Mouse (Mus musculus) myocyte (in vitro differentiated cells): Measurements from ENCODE around the gene Tsc1. TPM values are rescaled to one million over a fixed set of nuclear protein-coding genes. Genes with fewer than 3 reads are reported as not detected.

ENCODE experiments used
- H3K27me3 ChIP-seq: one replicate; pipeline ENCODE4 v1.6.1; 2011; ENCODE audit not compliant: control insufficient read depth, insufficient read depth, insufficient read length
- H3K36me3 ChIP-seq: one replicate; pipeline ENCODE4 v1.6.1; 2011; ENCODE audit not compliant: control insufficient read depth, insufficient read depth
- H3K4me2 ChIP-seq: one replicate; pipeline ENCODE4 v1.6.1; 2011; ENCODE audit warnings: low read depth, control low read depth
- H3K4me3 ChIP-seq: one replicate; pipeline ENCODE4 v1.5.1; 2011; ENCODE audit warnings: mild to moderate bottlenecking, control low read depth, moderate library complexity
- H3K79me2 ChIP-seq: one replicate; pipeline ENCODE4 v1.6.1; 2011; ENCODE audit not compliant: control insufficient read depth, insufficient read depth
- H3ac ChIP-seq: one replicate; pipeline ENCODE4 v1.6.1; 2011; ENCODE audit not compliant: control insufficient read depth, insufficient read length
- CEBPB ChIP-seq: IDR thresholded peaks from 2 replicates; pipeline ENCODE4 v1.6.1; 2011; ENCODE audit warnings: mild to moderate bottlenecking, moderate library complexity; ENCODE audit not compliant: poor library complexity, insufficient read depth, severe bottlenecking
- E2F4 ChIP-seq: IDR thresholded peaks from one replicate; pipeline ENCODE4 v1.6.1; 2011; ENCODE audit warnings: mild to moderate bottlenecking, control low read depth, moderate library complexity; ENCODE audit not compliant: insufficient read depth
- MAX ChIP-seq: IDR thresholded peaks from one replicate; pipeline ENCODE4 v1.6.1; 2011; ENCODE audit warnings: low read depth, mild to moderate bottlenecking, control low read depth
- MYOD1 ChIP-seq, 3 experiments: IDR thresholded peaks; one replicate each; pipeline ENCODE4 v1.6.1; 2011; ENCODE audit warnings: control low read depth in 2 of 3, low read depth in 2 of 3, mild to moderate bottlenecking in 2 of 3, moderate library complexity in 1 of 3; ENCODE audit not compliant: insufficient read length in 2 of 3, control insufficient read depth in 1 of 3
- MYOG ChIP-seq, 3 experiments: IDR thresholded peaks; one replicate each; pipeline ENCODE4 v1.6.1; 2011; ENCODE audit warnings: control low read depth in 2 of 3, low read depth in 2 of 3, mild to moderate bottlenecking in 2 of 3; ENCODE audit not compliant: insufficient read length in 2 of 3, control insufficient read depth in 1 of 3, insufficient read depth in 1 of 3
- POLR2A ChIP-seq: IDR thresholded peaks from one replicate; pipeline ENCODE4 v1.6.1; 2011; ENCODE audit warnings: low read depth, mild to moderate bottlenecking, control low read depth, moderate library complexity; ENCODE audit not compliant: insufficient read length
- POLR2AphosphoS2 ChIP-seq: IDR thresholded peaks from one replicate; pipeline ENCODE4 v1.6.1; 2011; ENCODE audit warnings: low read depth, control low read depth; ENCODE audit not compliant: insufficient read length
- REST ChIP-seq: IDR thresholded peaks from one replicate; pipeline ENCODE4 v1.6.1; 2011; ENCODE audit warnings: mild to moderate bottlenecking, control low read depth, moderate library complexity; ENCODE audit not compliant: insufficient read depth, insufficient read length
- SRF ChIP-seq: IDR thresholded peaks from one replicate; pipeline ENCODE4 v1.6.1; 2011; ENCODE audit warnings: low read depth; ENCODE audit not compliant: control insufficient read depth, insufficient read length
- TCF12 ChIP-seq: IDR thresholded peaks from one replicate; pipeline ENCODE4 v1.6.1; 2011; ENCODE audit warnings: mild to moderate bottlenecking, control low read depth; ENCODE audit not compliant: poor library complexity, insufficient read depth, severe bottlenecking
- TCF3 ChIP-seq: IDR thresholded peaks from one replicate; pipeline ENCODE4 v1.6.1; 2011; ENCODE audit warnings: low read depth, control low read depth; ENCODE audit not compliant: insufficient read length
- USF1 ChIP-seq: IDR thresholded peaks from one replicate; pipeline ENCODE4 v1.6.1; 2011; ENCODE audit warnings: low read depth, mild to moderate bottlenecking, control low read depth, moderate library complexity
- polyA plus RNA-seq: library from polyadenylated mRNA; unstranded; fragments of >200 nt; fragmentation: generic; extraction: Trizol; gene quantifications from one replicate; pipeline ENCODE4 v1.2.1, GENCODE M21; 2012; ENCODE audit warnings: missing spikeins

Tsc1 gene
- polyA plus RNA-seq, 1 experiment, result 7.6 TPM

DNA sequence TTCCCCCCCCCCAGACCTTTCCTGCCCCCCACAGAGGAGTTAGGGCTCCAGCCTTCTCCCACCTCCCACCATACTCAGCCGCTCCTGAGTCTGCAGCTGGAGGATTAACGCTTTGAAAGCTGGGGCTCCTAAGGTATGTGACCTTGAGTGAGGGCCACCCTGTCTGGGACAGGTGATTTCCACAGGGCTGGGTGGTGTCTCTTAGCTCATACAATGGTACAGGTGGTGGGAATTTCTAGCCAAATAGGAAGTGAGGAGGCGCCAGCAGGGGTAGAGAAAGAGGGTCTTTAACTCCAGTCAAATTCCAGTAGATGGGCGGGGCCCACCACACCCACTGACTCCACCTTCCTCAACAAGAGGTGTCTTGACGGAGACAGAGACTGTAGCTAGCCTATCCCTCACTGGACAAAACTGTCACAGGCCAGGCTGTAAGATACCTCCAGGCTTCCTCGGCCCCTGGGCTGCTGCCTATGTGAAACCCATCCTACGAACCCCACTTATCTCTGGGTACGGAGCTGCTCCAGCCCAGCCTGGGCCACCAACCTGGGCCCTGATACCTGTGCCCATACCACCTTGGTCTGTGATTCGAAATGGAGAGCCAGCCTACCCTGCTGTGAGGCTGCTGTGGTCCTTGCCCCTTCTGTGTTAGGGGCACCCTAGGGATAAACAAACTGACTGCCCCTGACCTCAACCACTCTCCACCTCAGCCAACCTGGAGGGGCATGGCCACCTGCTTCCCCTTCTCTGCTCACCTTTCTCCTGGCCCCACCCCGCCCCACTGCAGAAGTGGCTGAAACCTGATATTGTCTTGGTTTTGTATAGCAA is 33.5 kb upstream of the Tsc1 start:
- no peak overlapping the region for H3K4me2 ChIP-seq
- no peaks in the 10 kb centered on the region for H3K27me3 ChIP-seq
- TF ChIP-seq SRF (no peak), MYOD1 (IDR thresholded peaks at IDR 0.05; ENCODE audit: control insufficient read depth in 1 of 3, insufficient read length in 2 of 3, low read depth in 2 of 3) (no peak), E2F4 (no peak), POLR2A (no peak), CEBPB (no peak), MYOG (IDR thresholded peaks at IDR 0.05; ENCODE audit: control insufficient read depth in 1 of 3, insufficient read depth in 1 of 3, insufficient read length in 2 of 3, low read depth in 2 of 3) (no peak), REST (no peak), USF1 (no peak), MAX (no peak), TCF3 (no peak), POLR2AphosphoS2 (no peak), TCF12 (no peak)
- H3K36me3 ChIP-seq, result no peaks in the 10 kb centered on the region
- no peaks in the 10 kb centered on the region for H3K79me2 ChIP-seq
- H3ac ChIP-seq, result no peak overlapping the region
- no peak overlapping the region for H3K4me3 ChIP-seq

DNA sequence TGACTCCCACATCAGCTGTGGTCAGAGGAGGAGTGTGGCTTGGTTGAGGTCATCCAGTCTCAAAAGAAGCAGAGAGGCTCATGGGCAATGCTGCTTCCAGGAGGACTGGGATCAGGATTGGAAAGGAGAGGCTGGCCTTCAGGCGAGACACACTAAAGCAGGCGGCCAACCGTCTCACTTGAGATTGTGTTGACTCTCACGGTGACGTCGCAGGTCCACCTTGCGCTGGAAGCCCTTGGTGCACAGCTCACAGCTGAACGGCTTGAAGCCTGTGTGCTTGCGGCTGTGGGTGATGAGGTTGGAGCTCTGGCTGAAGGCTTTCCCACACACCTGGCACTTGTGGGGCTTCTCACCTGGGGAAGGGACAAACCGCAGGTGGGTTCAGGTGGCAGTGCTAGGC is 31.2 kb upstream of the Tsc1 start:
- TF ChIP-seq SRF, result no peak
- TF ChIP-seq USF1, result no peak
- TF ChIP-seq TCF3, result no peak
- TF ChIP-seq POLR2A, result no peak
- no peak for TF ChIP-seq REST
- no peak for TF ChIP-seq MYOG (IDR thresholded peaks at IDR 0.05; ENCODE audit: control insufficient read depth in 1 of 3, insufficient read depth in 1 of 3, insufficient read length in 2 of 3, low read depth in 2 of 3)
- no peak for TF ChIP-seq CEBPB
- no peak for TF ChIP-seq E2F4
- TF ChIP-seq MAX, result no peak
- no peak for TF ChIP-seq TCF12
- no peak for TF ChIP-seq POLR2AphosphoS2
- no peak for TF ChIP-seq MYOD1 (IDR thresholded peaks at IDR 0.05; ENCODE audit: control insufficient read depth in 1 of 3, insufficient read length in 2 of 3, low read depth in 2 of 3)
- peaks cover 10% of the 10 kb centered on the region for H3K27me3 ChIP-seq
- no peaks in the 10 kb centered on the region for H3K36me3 ChIP-seq
- no peak overlapping the region for H3ac ChIP-seq
- H3K4me2 ChIP-seq, result no peak overlapping the region
- H3K4me3 ChIP-seq, result no peak overlapping the region
- H3K79me2 ChIP-seq, result no peaks in the 10 kb centered on the region

DNA sequence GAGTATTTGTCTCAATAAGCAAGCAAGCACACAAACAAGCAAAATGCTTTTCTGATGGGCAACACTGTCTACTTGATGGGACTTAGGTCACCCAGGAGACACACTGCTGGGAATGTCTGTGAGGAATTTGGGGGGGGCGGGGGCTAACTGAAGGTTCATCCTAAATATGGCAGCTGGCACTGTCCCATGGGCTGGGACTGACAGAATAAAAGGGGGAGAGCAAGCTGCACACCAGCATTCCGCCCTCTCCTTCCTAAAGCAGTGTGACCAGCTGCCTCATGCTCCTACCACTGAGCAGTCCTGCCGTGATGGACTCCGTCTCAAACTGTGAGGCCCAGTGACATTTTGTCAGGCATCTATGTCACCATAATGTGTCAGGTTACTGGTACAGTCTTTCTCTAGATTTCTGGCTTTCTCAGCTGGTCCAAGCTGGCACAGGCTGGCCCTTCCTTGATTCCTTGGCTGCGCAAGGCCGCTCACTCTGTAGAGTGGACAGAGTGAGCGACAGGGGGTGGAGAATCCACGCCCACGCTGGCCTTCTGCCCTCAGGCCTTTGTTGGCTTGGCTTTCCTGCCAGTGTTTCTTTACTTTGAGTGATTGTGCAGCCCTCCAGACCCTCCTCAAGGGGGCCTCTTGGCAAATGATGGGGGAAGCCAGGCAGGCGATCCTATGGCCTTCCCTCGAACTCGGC is 30.2 kb upstream of the Tsc1 start:
- H3K36me3 ChIP-seq, result no peaks in the 10 kb centered on the region
- H3K27me3 ChIP-seq, result peaks cover 17% of the 10 kb centered on the region
- no peaks in the 10 kb centered on the region for H3K79me2 ChIP-seq
- no peak overlapping the region for H3ac ChIP-seq
- H3K4me2 ChIP-seq, result no peak overlapping the region
- TF ChIP-seq POLR2A (no peak), TCF12 (no peak)
- H3K4me3 ChIP-seq, result no peak overlapping the region

DNA sequence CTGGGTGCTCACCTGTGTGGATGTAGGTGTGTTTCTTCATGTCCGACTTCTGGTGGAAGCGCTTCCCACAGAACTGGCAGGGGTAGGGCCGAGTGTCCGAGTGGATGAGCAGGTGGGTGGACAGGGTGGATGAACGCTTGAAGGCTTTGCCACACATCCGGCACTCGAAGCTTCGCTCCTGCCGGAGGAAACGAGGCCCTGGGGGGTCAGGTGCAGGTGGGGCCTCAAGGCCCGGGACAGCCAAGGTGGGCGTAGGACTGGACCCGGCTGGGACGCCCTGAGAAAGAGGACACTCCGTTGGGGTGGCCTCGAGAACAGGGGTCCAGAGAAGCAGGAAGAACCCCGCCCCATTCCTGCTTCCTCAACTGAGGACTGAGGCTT is 29.6 kb upstream of the Tsc1 start:
- TF ChIP-seq TCF3 (no peak), E2F4 (no peak), CEBPB (no peak), POLR2A (no peak), MAX (no peak), REST (no peak), TCF12 (no peak), SRF (no peak), MYOG (IDR thresholded peaks at IDR 0.05; ENCODE audit: control insufficient read depth in 1 of 3, insufficient read depth in 1 of 3, insufficient read length in 2 of 3, low read depth in 2 of 3) (no peak), USF1 (no peak), POLR2AphosphoS2 (no peak), MYOD1 (IDR thresholded peaks at IDR 0.05; ENCODE audit: control insufficient read depth in 1 of 3, insufficient read length in 2 of 3, low read depth in 2 of 3) (no peak)
- H3K79me2 ChIP-seq, result no peaks in the 10 kb centered on the region
- no peak overlapping the region for H3ac ChIP-seq
- H3K4me3 ChIP-seq, result no peak overlapping the region
- H3K4me2 ChIP-seq, result no peak overlapping the region
- H3K27me3 ChIP-seq, result peaks cover 17% of the 10 kb centered on the region
- H3K36me3 ChIP-seq, result no peaks in the 10 kb centered on the region
